In genomic region chr12:70627638-70628037, GRCm38 (mm10) we compare ENCODE assay signal across 16 mouse cellular contexts.
A peak's percentile ranks its signal among the peaks of the same experiment; 100 is the strongest.
DNase-seq lines count a peak whose midpoint lies in the region; ATAC-seq and TF ChIP-seq lines count a peak whose summit lies in the region.
"Had no signal": no experiment of that assay in that cellular context is flagged by ENCODE, and none has a peak within 500 bp of the region (broad histone marks: within the 10 kb centered on the region; RNA-seq: fewer than 3 reads in every experiment).

No protein-coding gene starts in this region.

- no peak overlapping the region for H3K9ac ChIP-seq in intestine, embryonic 14.5 days (ENCODE audit: low read length)
- no peak overlapping the region for H3K9ac ChIP-seq in intestine, embryonic 16.5 days (ENCODE audit: low read depth, low read length)
- no peak overlapping the region for H3K9ac ChIP-seq in stomach, embryonic 16.5 days (ENCODE audit: low read length)
- no peak overlapping the region for H3K9ac ChIP-seq in stomach, postnatal 0 days (ENCODE audit: low read length)

- 0 out of 2 replicates have a peak, but pooled peaks cover 4% of the 10 kb centered on the region for H3K4me1 ChIP-seq in intestine, embryonic 14.5 days (replicated peaks; ENCODE audit: control insufficient read depth, insufficient read depth, low read length)
- no peaks in the 10 kb centered on the region for H3K4me1 ChIP-seq in intestine, embryonic 16.5 days (ENCODE audit: control insufficient read depth, insufficient read depth, low read length)
- H3K4me1 ChIP-seq in stomach, embryonic 16.5 days (ENCODE audit: control insufficient read depth, insufficient read depth, low read length), result 0 out of 2 replicates have a peak, but pooled peaks cover 12% of the 10 kb centered on the region
- no peaks in the 10 kb centered on the region for H3K4me1 ChIP-seq in stomach, postnatal 0 days (replicated peaks; ENCODE audit: control insufficient read depth, insufficient read depth)

- no peaks in the 10 kb centered on the region for H3K27me3 ChIP-seq in intestine, embryonic 14.5 days (replicated peaks; ENCODE audit: control insufficient read depth, insufficient read depth, low read length)
- H3K27me3 ChIP-seq in intestine, embryonic 16.5 days (replicated peaks; ENCODE audit: control insufficient read depth, insufficient read depth, low read length), result no peaks in the 10 kb centered on the region
- H3K27me3 ChIP-seq in stomach, embryonic 16.5 days (ENCODE audit: control insufficient read depth, insufficient read depth, low read length), result no peaks in the 10 kb centered on the region
- H3K27me3 ChIP-seq in stomach, postnatal 0 days (ENCODE audit: control insufficient read depth, insufficient read depth, low read length), result no peaks in the 10 kb centered on the region

- WGBS in intestine, embryonic 14.5 days, result 73% methylated on average over 7 of the region's 7 CpGs
- 76% methylated on average over 7 of the region's 7 CpGs for WGBS in intestine, embryonic 16.5 days
- WGBS in stomach, embryonic 16.5 days, result 78% methylated on average over 7 of the region's 7 CpGs
- 72% methylated on average over 7 of the region's 7 CpGs for WGBS in stomach, postnatal 0 days

- H3K4me3 ChIP-seq in intestine, embryonic 14.5 days (ENCODE audit: low read depth, low read length), result no peak overlapping the region
- H3K4me3 ChIP-seq in intestine, embryonic 16.5 days (ENCODE audit: low read length), result no peak overlapping the region
- H3K4me3 ChIP-seq in stomach, embryonic 16.5 days (replicated peaks; ENCODE audit: low read length), result no peak overlapping the region
- no peak overlapping the region for H3K4me3 ChIP-seq in stomach, postnatal 0 days (ENCODE audit: low read depth, low read length)
- H3K4me3 ChIP-seq: gastrocnemius, adult 2 months; myocyte had no signal

- ATAC-seq in intestine, embryonic 14.5 days (replicated peaks; ENCODE audit: low FRiP score, low TSS enrichment, low read depth), result no peak
- no peak for ATAC-seq in intestine, embryonic 16.5 days
- no peak for ATAC-seq in stomach, embryonic 16.5 days (ENCODE audit: insufficient read depth, low FRiP score)
- ATAC-seq in stomach, postnatal 0 days (ENCODE audit: low FRiP score, low TSS enrichment), result no peak

- no peaks in the 10 kb centered on the region for H3K36me3 ChIP-seq in intestine, embryonic 14.5 days (ENCODE audit: control insufficient read depth, insufficient read depth, low read length)
- no peaks in the 10 kb centered on the region for H3K36me3 ChIP-seq in intestine, embryonic 16.5 days (ENCODE audit: control insufficient read depth, insufficient read depth, low read length)
- H3K36me3 ChIP-seq in stomach, embryonic 16.5 days (ENCODE audit: control insufficient read depth, insufficient read depth, low read length), result no peaks in the 10 kb centered on the region
- H3K36me3 ChIP-seq in stomach, postnatal 0 days (ENCODE audit: control insufficient read depth, insufficient read depth, low read length), result no peaks in the 10 kb centered on the region

- H3K4me2 ChIP-seq in intestine, embryonic 14.5 days (ENCODE audit: low read length), result no peak overlapping the region
- no peak overlapping the region for H3K4me2 ChIP-seq in intestine, embryonic 16.5 days (ENCODE audit: low read depth, low read length)
- no peak overlapping the region for H3K4me2 ChIP-seq in stomach, embryonic 16.5 days (ENCODE audit: low read depth, low read length)
- no peak overlapping the region for H3K4me2 ChIP-seq in stomach, postnatal 0 days (replicated peaks; ENCODE audit: low read depth)

- no peak for TF ChIP-seq EP300 in stomach, postnatal 0 days (optimal IDR thresholded peaks at IDR 0.05)

- TF ChIP-seq CTCF in stomach, postnatal 0 days (IDR thresholded peaks at IDR 0.05; ENCODE audit: low read depth), result no peak

- no peak overlapping the region for H3K27ac ChIP-seq in intestine, embryonic 14.5 days (ENCODE audit: low read depth)
- H3K27ac ChIP-seq in intestine, embryonic 16.5 days (ENCODE audit: low read length), result no peak overlapping the region
- H3K27ac ChIP-seq in stomach, embryonic 16.5 days (ENCODE audit: low read length), result 0 out of 2 replicates have a peak overlapping the region, but pooled peaks have one; percentile 13
- no peak overlapping the region for H3K27ac ChIP-seq in stomach, postnatal 0 days (replicated peaks)
- H3K27ac ChIP-seq: gastrocnemius, adult 2 months; kidney, postnatal 0 days; macrophage had no signal

- no peaks in the 10 kb centered on the region for H3K9me3 ChIP-seq in intestine, embryonic 14.5 days (ENCODE audit: control insufficient read depth, low read length)
- H3K9me3 ChIP-seq in intestine, embryonic 16.5 days (ENCODE audit: control insufficient read depth, low read length), result no peaks in the 10 kb centered on the region
- no peaks in the 10 kb centered on the region for H3K9me3 ChIP-seq in stomach, embryonic 16.5 days (replicated peaks; ENCODE audit: control insufficient read depth, low read length)
- no peaks in the 10 kb centered on the region for H3K9me3 ChIP-seq in stomach, postnatal 0 days (ENCODE audit: control insufficient read depth, low read length)

- DNase-seq in embryo, embryonic 10 days (ENCODE audit: low spot score), result peak; percentile 24
- no peak for DNase-seq in embryo, embryonic 9.5 days (ENCODE audit: extremely low spot score)
- DNase-seq in intestine, embryonic 14.5 days (ENCODE audit: low spot score), result peak; percentile 25
- no peak for DNase-seq in stomach, postnatal 0 days (ENCODE audit: low spot score)
- DNase-seq in kidney, postnatal 4 days, result no peak
- DNase-seq: adrenal gland, postnatal 25 days; cerebellum, adult 11 months; cerebellum, adult 9-11 months; gastrocnemius, adult 2 months; heart, postnatal 4 days; kidney, adult 18-20 months had no signal

Comparison
In these comparisons a context has a peak if more than half of its experiments do, and no peak if none do; other contexts are left out.
1. DNase-seq: peak in embryo, embryonic 10 days (single experiment) and intestine, embryonic 14.5 days (single experiment); none in embryo, embryonic 9.5 days (single experiment), stomach, postnatal 0 days (single experiment) and kidney, postnatal 4 days (0 of 2).